Mouse (Mus musculus) frontal cortex, postnatal 10 days (tissue): ENCODE measurements at regions not wholly inside any gene's neighbourhood (a gene's known extent, or its start where the extent isn't known, plus 50 kb on each side); places are given as distances from the start of the nearest gene placed in this dataset.
A peak's percentile ranks its signal among the peaks of the same experiment; 100 is the strongest.

ENCODE experiments used
- DNase-seq, 2 experiments: peaks; one replicate each; pipeline ENCODE4 v3.0.0; 2022; ENCODE audit warnings: low spot score in 2 of 2, mixed read lengths in 1 of 2

- peak; percentile 24 to 26 for DNase-seq
These were observed 1944.6 kb upstream of the Lrrc6 start for GRCm38 (mm10) chr15:68445341-68445740.

- DNase-seq, result no peak
These were observed 1939.9 kb upstream of the Lrrc6 start for GRCm38 (mm10) chr15:68440636-68441035.

- DNase-seq, result peak; percentile 14 to 20
These were observed 1935.3 kb upstream of the Lrrc6 start for GRCm38 (mm10) chr15:68435961-68436360.

GRCm38 (mm10) chr15:68431251-68431650, 1930.5 kb upstream of the Lrrc6 start:
- no peak for DNase-seq

- DNase-seq, result no peak
These were observed 1929.8 kb upstream of the Lrrc6 start for GRCm38 (mm10) chr15:68430486-68430885.

- peak; percentile 35 to 59 for DNase-seq
These were observed 1927.9 kb upstream of the Lrrc6 start for GRCm38 (mm10) chr15:68428444-68429228.

GRCm38 (mm10) chr15:68417142-68417541, 1916.4 kb upstream of the Lrrc6 start:
- no peak for DNase-seq

GRCm38 (mm10) chr15:68415401-68415925, 1914.8 kb upstream of the Lrrc6 start:
- peak in 1 of 2 experiments; percentile 34 for DNase-seq

GRCm38 (mm10) chr15:68414047-68414446, 1913.3 kb upstream of the Lrrc6 start:
- no peak for DNase-seq

GRCm38 (mm10) chr15:68412697-68413096, 1912.0 kb upstream of the Lrrc6 start:
- DNase-seq, result no peak

GRCm38 (mm10) chr15:68412156-68412555, 1911.4 kb upstream of the Lrrc6 start:
- DNase-seq, result no peak

GRCm38 (mm10) chr15:68403554-68404070, 1902.9 kb upstream of the Lrrc6 start:
- no peak for DNase-seq

GRCm38 (mm10) chr15:68401726-68402125, 1901.0 kb upstream of the Lrrc6 start:
- DNase-seq, result no peak

- no peak for DNase-seq
These were observed 1900.3 kb upstream of the Lrrc6 start for GRCm38 (mm10) chr15:68401006-68401405.

- no peak for DNase-seq
These were observed 1895.9 kb upstream of the Lrrc6 start for GRCm38 (mm10) chr15:68396566-68396965.

- peak in 1 of 2 experiments; percentile 14 for DNase-seq
These were observed 1894.0 kb upstream of the Lrrc6 start for GRCm38 (mm10) chr15:68394749-68395148.

- DNase-seq, result no peak
These were observed 1893.4 kb upstream of the Lrrc6 start for GRCm38 (mm10) chr15:68394157-68394556.

- DNase-seq, result no peak
These were observed 1891.0 kb upstream of the Lrrc6 start for GRCm38 (mm10) chr15:68391737-68392136.

GRCm38 (mm10) chr15:68389855-68390254, 1889.1 kb upstream of the Lrrc6 start:
- DNase-seq, result no peak

GRCm38 (mm10) chr15:68387349-68388065, 1886.8 kb upstream of the Lrrc6 start:
- DNase-seq, result no peak

GRCm38 (mm10) chr15:68384571-68385335, 1884.0 kb upstream of the Lrrc6 start:
- DNase-seq, result no peak

- DNase-seq, result no peak
These were observed 1874.5 kb upstream of the Lrrc6 start for GRCm38 (mm10) chr15:68375166-68375565.
